Mouse (Mus musculus): Measurements from ENCODE around the gene Ajap1.

GRCm38 (mm10) chr4:153479144-153479543 lies 3.5 kb downstream of the Ajap1 start:
- TF ChIP-seq CTCF (IDR thresholded peaks at IDR 0.05; ENCODE audit: low read depth) (no peak), EP300 (IDR thresholded peaks at IDR 0.05; ENCODE audit: low read depth) (no peak)

Data from heart, postnatal 0 days (tissue).